Mouse (Mus musculus) lung, postnatal 4 days (tissue): ENCODE measurements around the gene Entpd2.

Experiments used
- DNase-seq, 2 experiments: peaks; one replicate each; pipeline ENCODE4 v3.0.0; 2021

Gene Entpd2

DNA sequence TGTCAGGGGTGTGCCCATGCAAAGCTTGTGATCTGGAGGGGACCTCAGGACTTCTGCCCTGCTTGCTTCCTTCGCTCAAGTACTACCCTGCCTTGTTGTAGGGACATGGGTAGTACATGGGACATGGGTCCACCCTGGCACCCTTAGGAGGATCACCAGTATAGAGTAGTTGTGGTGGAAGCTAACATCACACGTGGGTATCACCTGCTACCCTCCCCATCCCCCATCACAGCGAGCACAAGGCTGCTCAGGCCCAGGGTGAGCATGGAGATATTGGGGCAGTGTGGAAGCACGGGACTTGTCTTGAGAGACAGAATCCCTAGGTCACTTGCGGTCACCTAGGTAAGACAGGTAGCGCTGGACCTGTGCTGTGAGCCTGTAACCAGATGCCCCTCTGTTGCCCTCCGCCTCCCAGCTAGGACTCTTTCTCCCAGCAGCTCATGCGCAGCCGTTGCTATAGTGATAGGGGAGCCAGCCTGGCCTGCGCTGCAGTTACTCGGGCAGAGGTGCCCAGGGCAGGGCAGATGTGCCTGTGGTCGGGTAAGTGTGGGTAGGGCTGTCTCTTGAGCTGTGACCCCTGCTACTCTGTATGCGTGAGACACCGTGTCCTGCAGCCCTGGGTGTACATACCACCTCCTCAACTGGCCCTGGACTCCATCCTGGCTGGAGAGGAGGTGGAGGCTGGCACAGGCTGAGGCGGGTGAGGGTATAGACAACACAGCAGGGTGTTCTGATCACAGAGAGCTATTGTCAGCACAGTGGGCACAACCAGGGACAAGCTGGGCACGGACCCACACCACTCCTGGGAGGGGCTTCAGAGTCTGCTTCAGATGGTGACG lies 34.9 kb downstream of the Entpd2 start:
- DNase-seq: no peak

- DNase-seq: no peak
Observed at GRCm38 (mm10) chr2:25431308-25431855, 35.7 kb downstream of the Entpd2 start.

DNA sequence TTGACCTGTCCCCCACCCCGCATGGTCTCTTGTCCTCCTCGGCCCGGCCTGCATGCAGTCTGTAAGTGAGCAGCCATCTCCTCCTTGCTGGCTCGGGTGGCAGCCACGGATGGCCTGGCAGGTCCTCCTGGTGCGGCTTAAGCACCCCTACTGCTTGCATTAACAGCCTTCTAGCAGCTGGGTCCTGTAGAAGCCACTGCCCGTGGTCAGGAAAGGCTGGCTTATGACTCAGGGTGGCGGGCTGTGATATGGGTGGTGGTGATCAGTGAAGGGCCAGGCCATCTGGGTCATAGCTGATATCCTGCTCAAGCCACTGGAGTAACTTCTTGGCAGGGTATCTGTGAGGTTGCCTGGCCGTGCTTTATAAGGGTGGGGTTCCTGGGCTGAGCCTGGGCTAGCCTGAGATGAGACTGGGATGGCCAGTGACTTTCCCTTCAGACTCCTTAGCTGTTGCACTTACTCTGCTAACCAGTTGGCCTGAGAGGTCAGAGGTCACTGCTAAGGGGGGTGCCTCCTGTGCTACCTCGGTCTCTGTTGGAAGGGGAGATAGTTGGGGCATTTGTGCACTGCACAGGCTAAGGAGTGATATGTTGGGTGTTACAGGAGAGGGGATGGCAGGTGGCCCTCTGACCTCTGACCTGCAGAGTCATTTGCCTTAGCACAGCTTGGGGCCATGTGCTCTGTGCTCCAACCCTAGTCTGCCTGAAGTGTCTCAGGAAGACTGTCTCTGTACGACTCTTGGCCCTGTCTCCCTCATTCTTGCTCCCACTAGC lies 36.8 kb downstream of the Entpd2 start:
- no peak for DNase-seq

DNA sequence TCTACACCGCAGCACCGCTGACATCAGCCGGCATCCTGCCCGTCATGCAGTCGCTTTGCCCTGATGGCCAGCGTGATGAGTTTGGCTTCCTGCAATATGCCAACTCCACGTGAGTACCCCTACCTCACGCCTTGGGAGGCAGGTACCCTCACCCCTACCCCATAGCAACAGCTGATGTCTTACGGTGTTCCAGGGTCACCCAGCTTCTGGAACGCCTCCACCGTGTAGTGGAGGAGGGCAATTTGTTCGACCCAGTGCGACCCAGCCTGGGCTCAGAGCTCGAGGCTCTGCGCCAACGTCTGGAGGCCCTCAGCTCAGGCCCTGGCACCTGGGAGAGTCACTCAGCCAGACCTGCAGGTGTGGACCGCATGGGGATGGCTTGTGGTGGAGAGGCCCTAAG lies 37.4 kb downstream of the Entpd2 start:
- DNase-seq: no peak

DNA sequence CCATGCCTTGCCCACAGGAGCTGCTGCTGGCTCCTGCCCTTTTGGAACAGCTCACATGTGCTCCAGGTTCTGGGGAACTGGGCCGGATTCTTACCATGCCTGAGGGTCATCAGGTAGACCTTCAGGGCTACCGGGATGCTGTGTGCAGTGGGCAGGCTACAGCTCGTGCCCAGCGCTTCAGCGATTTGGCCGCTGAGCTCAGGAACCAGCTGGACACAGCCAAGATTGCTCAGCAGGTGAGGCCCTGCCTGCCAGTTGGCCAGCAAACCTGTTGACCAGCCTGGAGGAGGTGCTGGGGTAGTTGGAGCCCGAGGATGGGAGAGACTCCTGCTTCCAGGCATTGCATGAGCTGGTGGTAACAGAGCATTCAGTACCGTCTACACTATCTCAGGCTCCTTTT lies 38.6 kb downstream of the Entpd2 start:
- DNase-seq: no peak

DNA sequence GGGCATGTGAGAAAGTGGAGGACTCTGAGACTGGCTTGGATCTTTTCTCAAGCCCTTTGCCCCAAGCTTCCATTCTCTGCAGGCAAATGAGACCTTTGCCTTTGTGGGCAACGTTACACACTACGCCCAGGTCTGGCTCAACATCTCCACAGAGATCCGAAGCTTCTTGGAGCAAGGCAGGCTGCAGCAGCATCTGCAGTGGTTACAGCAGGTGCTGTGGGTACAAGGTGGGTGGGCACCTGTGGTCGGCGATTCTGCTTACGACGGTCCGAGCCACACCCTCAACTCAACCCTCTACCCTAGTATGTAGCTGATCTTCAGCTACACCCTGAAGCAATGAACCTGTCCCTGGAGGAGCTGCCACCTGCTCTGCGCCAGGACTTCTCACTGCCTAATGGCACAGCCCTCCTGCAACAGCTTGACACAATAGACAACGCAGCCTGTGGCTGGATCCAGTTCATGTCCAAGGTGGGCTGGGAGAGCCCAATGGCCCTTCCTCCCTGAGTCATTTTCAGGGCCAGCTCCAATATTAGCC lies 40.7 kb downstream of the Entpd2 start:
- no peak for DNase-seq

- DNase-seq: no peak
Observed at GRCm38 (mm10) chr2:25441067-25441466, 45.4 kb downstream of the Entpd2 start.

DNA sequence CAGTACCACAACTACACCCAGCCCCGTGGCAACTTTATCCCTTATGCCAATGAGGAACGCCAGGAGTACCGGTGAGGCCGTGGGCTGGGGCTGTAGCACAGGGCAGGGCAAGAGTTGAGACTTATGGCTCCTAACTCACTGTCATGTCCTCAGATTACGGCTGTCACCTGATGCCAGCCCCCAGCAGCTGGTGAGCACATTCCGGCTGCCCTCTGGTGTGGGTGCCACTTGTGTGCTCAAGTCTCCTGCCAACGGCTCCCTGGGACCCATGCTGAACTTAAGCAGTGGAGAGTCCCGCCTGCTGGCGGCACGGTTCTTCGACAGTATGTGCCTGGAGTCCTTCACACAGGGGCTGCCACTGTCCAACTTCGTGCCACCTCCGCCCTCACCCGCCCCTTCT lies 47.0 kb downstream of the Entpd2 start:
- DNase-seq: no peak
